Mouse (Mus musculus) heart, adult 2 months (tissue): Measurements from ENCODE around the gene Fanci.

Experiments
- CTCF ChIP-seq: fragments of 200-600 bp; IDR thresholded peaks from 2 replicates; pipeline ENCODE4 v1.8.1; 2022; ENCODE audit warnings: antibody characterized with exemption, mild to moderate bottlenecking, moderate library complexity
- POLR2A ChIP-seq: fragments of 200-500 bp; IDR thresholded peaks from 2 replicates; pipeline ENCODE4 v1.6.1; 2011; ENCODE audit warnings: mild to moderate bottlenecking, low read depth, low read length, control low read depth; ENCODE audit not compliant: insufficient read depth

GRCm38 (mm10) chr7:79463376-79464077 lies 71.8 kb downstream of the Fanci start:
- TF ChIP-seq POLR2A (no peak), CTCF (no peak)
